Mouse (Mus musculus): ENCODE results near the gene Retn. TPM values are rescaled to one million over a fixed set of nuclear protein-coding genes. Genes with fewer than 3 reads are reported as not detected.

Gene Retn
- polyA plus RNA-seq, 1 experiment from 2014 or later = not detected

DNA sequence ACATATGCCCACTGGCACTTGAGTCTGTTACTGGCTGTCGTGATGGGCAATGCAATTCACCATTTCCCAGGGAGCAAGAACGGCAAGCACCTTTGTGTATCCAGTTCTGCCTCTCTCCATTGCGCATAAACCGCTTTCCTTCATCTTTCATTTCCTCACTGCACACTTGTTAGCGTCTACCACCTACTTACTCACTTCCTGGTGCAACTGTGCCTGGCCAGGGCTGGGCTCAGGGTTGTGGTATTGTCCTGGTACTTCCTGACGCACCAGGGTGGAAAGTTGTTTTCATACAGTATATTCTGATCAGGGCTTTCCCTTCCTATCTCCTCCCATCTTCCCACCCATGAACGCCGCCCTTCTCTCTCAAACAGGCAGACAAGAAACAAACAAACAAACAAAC, 5.3 kb downstream of the Retn start:
- no peak for ATAC-seq (ENCODE audit: insufficient number of reproducible peaks, insufficient read depth, low FRiP score, low TSS enrichment, low read depth)
- Histone ChIP-seq H3K4me2 (no peak overlapping the region), H3K4me3 (replicated peaks) (no peak overlapping the region), H3K27me3 (no peaks in the 10 kb centered on the region; the same call in 1 of the 2 replicates), H3K36me3 (no peaks in the 10 kb centered on the region), H3K9me3 (0 out of 2 replicates have a peak, but pooled peaks cover 4% of the 10 kb centered on the region), H3K9ac (replicated peaks) (no peak overlapping the region), H3K4me1 (replicated peaks) (peaks cover 9% of the 10 kb centered on the region; the same call in 1 of the 2 replicates), H3K27ac (no peak overlapping the region)
- 78% methylated on average over 8 of the region's 8 CpGs for WGBS

- Histone ChIP-seq H3K27ac (no peak overlapping the region), H3K27me3 (no peaks in the 10 kb centered on the region), H3K4me2 (no peak overlapping the region), H3K36me3 (no peaks in the 10 kb centered on the region), H3K4me1 (replicated peaks) (no peaks in the 10 kb centered on the region), H3K9me3 (0 out of 2 replicates have a peak, but pooled peaks cover 4% of the 10 kb centered on the region), H3K9ac (replicated peaks) (no peak overlapping the region), H3K4me3 (replicated peaks) (no peak overlapping the region)
- 57% methylated on average over 4 of the region's 5 CpGs for WGBS
- ATAC-seq (ENCODE audit: insufficient number of reproducible peaks, insufficient read depth, low FRiP score, low TSS enrichment, low read depth) = no peak
Measured at GRCm38 (mm10) chr8:3664405-3664804, 8.8 kb downstream of the Retn start.

DNA sequence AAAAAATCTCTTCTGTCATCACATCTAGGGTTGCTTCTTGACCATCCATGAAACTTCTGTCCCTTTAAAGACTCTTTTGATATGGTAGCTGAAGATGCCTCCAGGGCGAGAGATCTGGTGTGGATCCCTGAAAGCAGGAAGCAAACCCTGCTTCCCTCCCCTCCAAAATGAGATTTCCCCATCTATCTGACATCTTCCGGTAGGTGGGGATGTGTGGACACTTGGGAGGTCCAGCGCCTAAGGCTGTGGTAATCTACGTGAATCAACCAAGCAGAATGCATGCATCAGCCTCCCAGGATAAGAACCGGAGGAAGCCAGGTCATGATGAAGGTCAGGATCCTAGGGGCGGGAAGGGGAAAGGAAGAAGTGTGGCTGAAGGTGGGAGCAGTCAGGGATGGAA, 9.9 kb downstream of the Retn start, which contains the start of gene Mcemp1:
TSS of gene Mcemp1 (plus strand) at position 248 of the 400 bp plus-strand sequence.
- H3K4me3 ChIP-seq (replicated peaks) = no peak within 1 kb of the TSS
- H3K27ac ChIP-seq = no peak within 1 kb of the TSS
- WGBS = 70% methylated on average over 6 of the region's 6 CpGs
- H3K4me2 ChIP-seq = no peak within 1 kb of the TSS
- H3K9ac ChIP-seq (replicated peaks) = no peak within 1 kb of the TSS
- 0 out of 2 replicates have a peak, but pooled peaks cover 4% of the 10 kb centered on the region for H3K9me3 ChIP-seq
- no peaks in the 10 kb centered on the region for H3K4me1 ChIP-seq (replicated peaks)
- H3K36me3 ChIP-seq = no peaks in the 10 kb centered on the region
- H3K27me3 ChIP-seq = no peaks in the 10 kb centered on the region
- ATAC-seq (ENCODE audit: insufficient number of reproducible peaks, insufficient read depth, low FRiP score, low TSS enrichment, low read depth) = no peak

- no peak for ATAC-seq (ENCODE audit: insufficient number of reproducible peaks, insufficient read depth, low FRiP score, low TSS enrichment, low read depth)
- H3K36me3 ChIP-seq = no peaks in the 10 kb centered on the region
- H3K27ac ChIP-seq = no peak overlapping the region
- 84% methylated on average over 2 of the region's 2 CpGs for WGBS
- no peak overlapping the region for H3K9ac ChIP-seq (replicated peaks)
- no peak overlapping the region for H3K4me2 ChIP-seq
- no peak overlapping the region for H3K4me3 ChIP-seq (replicated peaks)
- no peaks in the 10 kb centered on the region for H3K9me3 ChIP-seq
- H3K27me3 ChIP-seq = no peaks in the 10 kb centered on the region
- H3K4me1 ChIP-seq (replicated peaks) = 0 out of 2 replicates have a peak, but pooled peaks cover 5% of the 10 kb centered on the region
Measured at GRCm38 (mm10) chr8:3670388-3670787, 14.8 kb downstream of the Retn start.

DNA sequence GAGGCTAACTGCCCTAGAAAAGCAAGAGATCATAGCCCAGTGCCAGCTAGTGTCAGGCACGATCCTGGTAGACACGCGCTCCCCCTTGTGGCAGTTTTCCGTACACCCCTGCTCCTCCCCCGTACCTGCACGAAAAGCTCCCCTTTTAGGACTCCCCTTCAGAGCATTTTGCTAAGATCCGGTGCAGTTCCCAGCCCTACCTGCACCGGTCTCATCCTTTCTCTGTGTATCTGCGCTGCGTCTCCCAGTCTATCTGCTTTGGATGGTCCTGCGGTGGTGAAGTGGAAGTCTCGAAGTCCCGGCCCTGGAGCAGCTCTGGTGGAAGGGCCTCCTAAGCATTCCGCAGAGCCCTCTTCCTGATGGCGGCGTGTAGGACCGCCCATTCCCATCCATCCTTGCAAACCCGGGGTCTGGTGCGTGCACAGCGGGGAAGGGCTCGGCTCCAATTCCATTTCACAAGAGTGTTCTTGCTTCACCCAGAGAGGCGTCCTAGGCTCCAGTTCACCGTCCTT, 16.5 kb downstream of the Retn start, which contains the start of gene Fcor:
TSS of gene Fcor (minus strand) at position 383 of the 512 bp plus-strand sequence.
- 0% methylated on average over 23 of the region's 23 CpGs for WGBS
- H3K27ac ChIP-seq = peak within 1 kb of the TSS; percentile 69
- ATAC-seq (ENCODE audit: insufficient number of reproducible peaks, insufficient read depth, low FRiP score, low TSS enrichment, low read depth) = peak; percentile 86
- peak within 1 kb of the TSS; percentile 57 for H3K9ac ChIP-seq (replicated peaks)
- H3K4me2 ChIP-seq = peak within 1 kb of the TSS; percentile 56
- no peaks in the 10 kb centered on the region for H3K9me3 ChIP-seq
- H3K36me3 ChIP-seq = no peaks in the 10 kb centered on the region
- no peaks in the 10 kb centered on the region for H3K27me3 ChIP-seq
- H3K4me3 ChIP-seq (replicated peaks) = peak within 1 kb of the TSS; percentile 53
- peaks cover 11% of the 10 kb centered on the region; the same call in 1 of the 2 replicates for H3K4me1 ChIP-seq (replicated peaks)

DNA sequence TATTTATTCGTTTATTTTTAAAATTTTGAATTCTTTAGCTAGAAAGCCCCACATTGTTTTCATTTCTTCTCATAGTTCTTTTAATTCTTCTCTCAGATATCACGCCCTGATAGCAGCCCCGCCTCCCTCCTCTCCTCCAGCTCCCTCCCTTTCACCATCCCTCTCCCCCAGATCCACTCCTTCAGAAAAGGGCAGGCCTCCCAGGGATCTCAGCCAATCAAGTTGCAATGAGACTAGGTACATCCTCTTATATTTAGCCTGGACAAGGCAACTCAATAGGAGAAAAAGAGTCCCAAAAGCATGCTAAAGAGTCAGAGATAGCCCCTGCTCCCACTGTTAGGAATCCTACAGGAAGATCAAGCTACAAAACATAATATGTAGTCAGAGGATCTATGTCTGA, 19.1 kb downstream of the Retn start:
- no peak for ATAC-seq (ENCODE audit: insufficient number of reproducible peaks, insufficient read depth, low FRiP score, low TSS enrichment, low read depth)
- no peaks in the 10 kb centered on the region for H3K27me3 ChIP-seq
- H3K36me3 ChIP-seq = peaks cover 13% of the 10 kb centered on the region
- no peak overlapping the region for H3K4me2 ChIP-seq
- H3K9ac ChIP-seq (replicated peaks) = no peak overlapping the region
- 47% methylated on average over 3 of the region's 3 CpGs for WGBS
- no peaks in the 10 kb centered on the region for H3K9me3 ChIP-seq
- peaks cover 21% of the 10 kb centered on the region; the same call in 1 of the 2 replicates for H3K4me1 ChIP-seq (replicated peaks)
- H3K4me3 ChIP-seq (replicated peaks) = no peak overlapping the region
- no peak overlapping the region for H3K27ac ChIP-seq

DNA sequence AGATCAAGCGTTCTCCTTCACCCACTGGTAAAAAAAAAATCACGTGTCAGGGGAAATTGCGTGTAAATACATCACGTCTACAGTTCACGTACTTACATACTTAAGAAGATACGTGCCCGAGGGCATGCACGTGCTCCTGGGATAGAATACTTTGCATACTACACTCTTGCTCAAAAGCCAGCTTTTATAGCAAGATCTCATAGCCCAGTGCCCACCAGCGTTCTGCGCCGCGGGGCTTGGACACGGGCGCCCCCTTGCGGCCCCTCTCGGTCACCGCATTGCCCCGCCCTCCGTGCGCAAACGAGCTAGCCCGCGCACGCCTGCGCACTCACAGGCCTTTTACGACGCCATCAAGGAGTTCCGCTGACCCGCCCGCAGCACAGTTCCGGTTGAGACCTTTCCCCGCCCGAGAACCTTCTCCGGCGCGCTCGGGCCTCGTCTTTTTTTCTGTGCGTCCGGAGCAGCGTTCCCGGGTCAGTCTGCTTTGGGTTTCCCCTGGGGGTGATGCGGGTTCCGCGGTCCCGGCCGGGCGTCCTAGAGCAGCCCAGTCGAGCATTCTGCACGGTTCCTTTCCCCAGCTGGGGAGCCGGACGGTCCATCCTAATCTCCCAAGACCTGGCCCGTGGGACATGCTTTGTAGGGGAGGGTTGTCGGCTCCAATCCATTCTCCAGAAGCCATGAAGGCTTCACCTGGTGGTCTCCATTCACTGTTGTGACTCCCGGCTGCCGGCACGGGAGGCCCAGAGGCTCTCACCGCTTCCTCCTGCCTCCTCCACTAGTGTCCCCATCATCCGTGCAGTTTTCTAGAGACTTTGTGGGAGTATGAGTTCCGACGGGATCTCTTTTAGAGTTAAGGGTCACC, 20.8 kb downstream of the Retn start, which contains the start of gene Trappc5:
TSS of gene Trappc5 (plus strand) at position 169 of the 862 bp plus-strand sequence.
- peaks cover 30% of the 10 kb centered on the region for H3K36me3 ChIP-seq
- no peaks in the 10 kb centered on the region for H3K27me3 ChIP-seq
- peaks cover 21% of the 10 kb centered on the region; the same call in 1 of the 2 replicates for H3K4me1 ChIP-seq (replicated peaks)
- H3K9me3 ChIP-seq = no peaks in the 10 kb centered on the region
- H3K27ac ChIP-seq = peak within 1 kb of the TSS; percentile 90
- peak within 1 kb of the TSS; percentile 82 for H3K4me2 ChIP-seq
- WGBS = 1% methylated on average over 61 of the region's 61 CpGs
- H3K9ac ChIP-seq (replicated peaks) = peak within 1 kb of the TSS; percentile 95
- peak; percentile 83 for ATAC-seq (ENCODE audit: insufficient number of reproducible peaks, insufficient read depth, low FRiP score, low TSS enrichment, low read depth)
- H3K4me3 ChIP-seq (replicated peaks) = peak within 1 kb of the TSS; percentile 86

GRCm38 (mm10) chr8:3676993-3677579, 21.5 kb downstream of the Retn start:
- no peak for ATAC-seq (ENCODE audit: insufficient number of reproducible peaks, insufficient read depth, low FRiP score, low TSS enrichment, low read depth)
- Histone ChIP-seq H3K9me3 (no peaks in the 10 kb centered on the region), H3K4me3 (replicated peaks) (peak overlapping the region; percentile 86), H3K27ac (peak overlapping the region; percentile 90), H3K4me2 (peak overlapping the region; percentile 82), H3K4me1 (replicated peaks) (peaks cover 21% of the 10 kb centered on the region; the same call in 1 of the 2 replicates), H3K27me3 (no peaks in the 10 kb centered on the region), H3K36me3 (peaks cover 36% of the 10 kb centered on the region), H3K9ac (replicated peaks) (peak overlapping the region; percentile 95)
- WGBS = 7% methylated on average over 15 of the region's 15 CpGs

- no peaks in the 10 kb centered on the region for H3K27me3 ChIP-seq
- H3K9ac ChIP-seq (replicated peaks) = no peak overlapping the region
- peaks cover 39% of the 10 kb centered on the region for H3K36me3 ChIP-seq
- no peak overlapping the region for H3K4me3 ChIP-seq (replicated peaks)
- peaks cover 16% of the 10 kb centered on the region; the same call in 1 of the 2 replicates for H3K4me1 ChIP-seq (replicated peaks)
- WGBS = 96% methylated on average over 23 of the region's 23 CpGs
- no peaks in the 10 kb centered on the region for H3K9me3 ChIP-seq
- no peak for ATAC-seq (ENCODE audit: insufficient number of reproducible peaks, insufficient read depth, low FRiP score, low TSS enrichment, low read depth)
- H3K27ac ChIP-seq = no peak overlapping the region
- no peak overlapping the region for H3K4me2 ChIP-seq
Measured at GRCm38 (mm10) chr8:3678831-3679230, 23.3 kb downstream of the Retn start.

DNA sequence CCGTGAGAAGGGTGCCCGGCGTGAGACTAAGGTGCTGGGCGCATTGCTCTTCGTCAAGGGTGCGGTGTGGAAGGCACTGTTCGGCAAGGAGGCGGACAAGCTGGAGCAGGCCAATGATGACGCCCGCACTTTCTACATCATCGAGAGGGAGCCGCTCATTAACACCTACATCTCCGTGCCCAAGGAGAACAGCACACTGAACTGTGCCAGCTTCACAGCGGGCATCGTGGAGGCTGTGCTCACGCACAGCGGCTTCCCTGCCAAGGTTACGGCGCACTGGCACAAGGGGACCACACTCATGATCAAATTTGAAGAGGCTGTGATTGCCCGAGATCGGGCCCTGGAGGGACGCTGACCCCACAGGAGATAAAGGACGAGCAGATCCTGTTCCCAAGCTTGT, 23.7 kb downstream of the Retn start:
- Histone ChIP-seq H3K4me1 (replicated peaks) (peaks cover 16% of the 10 kb centered on the region; the same call in 1 of the 2 replicates), H3K4me3 (replicated peaks) (no peak overlapping the region), H3K27ac (no peak overlapping the region), H3K36me3 (peaks cover 39% of the 10 kb centered on the region), H3K9ac (replicated peaks) (no peak overlapping the region), H3K9me3 (no peaks in the 10 kb centered on the region), H3K27me3 (no peaks in the 10 kb centered on the region), H3K4me2 (no peak overlapping the region)
- ATAC-seq (ENCODE audit: insufficient number of reproducible peaks, insufficient read depth, low FRiP score, low TSS enrichment, low read depth) = no peak
- WGBS = 95% methylated on average over 23 of the region's 23 CpGs

DNA sequence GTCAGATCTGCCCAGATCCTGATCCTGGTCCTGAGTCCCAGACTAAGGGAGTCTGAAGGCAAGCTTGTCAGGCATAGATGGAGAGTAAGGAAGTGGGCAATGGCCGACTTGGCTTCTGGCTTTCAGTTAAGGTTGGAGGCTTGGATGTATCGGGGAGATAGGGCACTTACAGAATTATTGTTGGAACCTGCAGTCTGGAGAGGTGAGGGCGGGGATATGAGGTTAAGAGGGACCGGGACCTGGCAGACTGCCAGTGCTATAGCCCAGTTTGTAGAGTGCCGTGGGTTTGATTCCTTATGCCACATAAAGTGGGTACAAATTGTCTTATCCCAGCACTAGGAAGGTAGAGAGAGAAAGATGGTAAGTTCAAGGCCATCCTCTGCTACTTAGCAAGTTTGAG, 24.1 kb downstream of the Retn start:
- peaks cover 16% of the 10 kb centered on the region; the same call in 1 of the 2 replicates for H3K4me1 ChIP-seq (replicated peaks)
- H3K4me3 ChIP-seq (replicated peaks) = no peak overlapping the region
- no peak for ATAC-seq (ENCODE audit: insufficient number of reproducible peaks, insufficient read depth, low FRiP score, low TSS enrichment, low read depth)
- no peak overlapping the region for H3K4me2 ChIP-seq
- H3K9ac ChIP-seq (replicated peaks) = no peak overlapping the region
- H3K36me3 ChIP-seq = peaks cover 39% of the 10 kb centered on the region
- H3K9me3 ChIP-seq = no peaks in the 10 kb centered on the region
- no peaks in the 10 kb centered on the region for H3K27me3 ChIP-seq
- H3K27ac ChIP-seq = no peak overlapping the region
- 93% methylated on average over 5 of the region's 5 CpGs for WGBS

All from limb, embryonic 12.5 days (tissue).